Mouse (Mus musculus) testis, adult 10 weeks (tissue): ENCODE data around the gene Fscn3. TPM values are rescaled to one million over a fixed set of nuclear protein-coding genes. Genes with fewer than 3 reads are reported as not detected.

Experiments
- polyA plus RNA-seq: library from polyadenylated mRNA; stranded (reverse); fragments of 350-450 nt; fragmentation: Illumina TruSeq; extraction: RNeasy Lipid Tissue Mini Kit (QIAGEN cat#74804); gene quantifications from one replicate; pipeline ENCODE4 v1.2.3, GENCODE M21; 2014; ENCODE audit warnings: low read depth, low replicate concordance

The Fscn3 gene
- 23.6 TPM for polyA plus RNA-seq

DNA sequence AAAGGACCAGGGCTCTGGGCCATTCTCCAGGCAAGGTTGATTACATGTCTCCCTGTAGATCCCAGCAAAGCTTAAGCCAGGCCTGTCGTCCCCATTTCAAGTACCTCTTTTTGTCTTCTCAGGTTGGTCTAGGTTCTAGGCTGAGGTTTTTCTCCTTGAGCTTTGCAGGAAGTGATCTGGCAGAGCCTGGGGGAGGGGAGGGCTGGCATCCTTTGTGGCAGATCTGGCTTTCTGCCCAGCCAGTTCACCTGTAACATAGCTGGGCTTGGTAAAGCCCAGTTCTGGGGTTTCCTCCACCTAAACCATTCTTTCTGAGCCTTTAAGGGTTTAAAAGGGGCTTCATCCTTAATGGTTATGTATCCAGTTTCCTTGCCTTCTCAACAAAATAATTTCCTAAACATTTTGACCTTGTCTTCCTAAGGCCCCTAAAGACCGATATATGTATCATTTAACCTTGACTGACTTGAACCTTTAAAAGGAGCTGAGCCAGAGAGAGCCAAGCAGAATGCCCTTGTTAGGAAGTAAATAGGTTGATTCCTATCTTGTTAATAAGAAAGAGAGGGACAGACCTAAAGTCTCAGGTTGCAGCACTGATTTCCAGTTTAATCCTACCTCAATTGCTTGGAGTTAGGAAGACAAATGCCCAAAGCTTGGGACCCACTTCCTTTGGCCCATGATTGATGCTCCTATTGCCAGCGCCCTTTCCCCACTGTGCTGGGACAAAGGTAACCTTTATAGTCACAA lies at the start of gene Fscn3:
TSS of gene Fscn3 (plus strand) at position 694 of the 744 bp plus-strand sequence.

DNA sequence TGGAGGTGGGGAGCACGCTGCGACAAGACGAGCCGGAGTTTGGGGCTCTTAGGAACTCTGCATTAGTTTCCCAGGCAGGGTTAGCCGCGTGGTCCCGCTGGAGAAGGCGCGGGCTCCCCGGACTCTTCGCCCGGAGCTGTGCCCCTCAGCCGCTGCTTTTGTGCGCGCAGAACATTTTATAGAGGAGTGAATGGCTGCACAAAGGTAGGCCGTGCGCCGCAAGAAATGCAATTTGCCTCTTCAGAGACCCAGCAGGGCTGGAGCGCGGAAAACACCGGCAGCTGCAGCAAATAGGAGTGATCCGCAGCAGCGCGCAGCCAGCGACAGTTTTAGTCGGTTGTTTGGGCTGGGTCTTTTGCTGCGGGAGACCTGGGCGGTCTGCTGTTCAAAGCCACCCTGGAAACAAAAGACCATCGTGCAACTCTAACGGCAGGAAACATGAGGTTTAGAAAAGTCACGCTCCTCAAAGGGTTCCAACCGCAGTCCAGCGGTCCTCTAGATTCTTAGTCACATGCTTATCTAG lies 29.8 kb upstream of the Fscn3 start, which contains the start of gene Zfp800:
TSS of gene Zfp800 (minus strand) at position 325 of the 523 bp plus-strand sequence.

DNA sequence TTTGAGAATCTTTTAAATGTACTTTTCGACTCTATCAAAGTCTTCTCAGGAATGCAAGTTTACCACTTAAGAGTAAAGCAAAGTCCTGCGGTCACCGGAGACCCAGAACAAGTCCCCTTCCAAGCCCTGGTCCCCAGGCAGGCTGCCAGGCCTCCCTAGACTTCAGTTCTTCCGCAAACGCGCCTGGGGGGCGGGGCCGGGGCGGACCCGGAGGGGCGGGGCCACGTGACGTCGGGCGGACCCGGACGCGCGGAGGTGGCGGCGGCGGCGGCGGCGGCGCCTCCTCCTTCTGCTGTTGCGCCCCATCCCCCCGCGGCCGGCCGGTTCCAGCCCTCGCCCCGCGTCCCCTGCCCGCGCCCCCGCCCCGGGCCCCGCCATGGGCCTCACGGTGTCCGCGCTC lies 4.3 kb upstream of the Fscn3 start, which contains the start of gene Arf5:
TSS of gene Arf5 (plus strand) at position 248 of the 400 bp plus-strand sequence.

DNA sequence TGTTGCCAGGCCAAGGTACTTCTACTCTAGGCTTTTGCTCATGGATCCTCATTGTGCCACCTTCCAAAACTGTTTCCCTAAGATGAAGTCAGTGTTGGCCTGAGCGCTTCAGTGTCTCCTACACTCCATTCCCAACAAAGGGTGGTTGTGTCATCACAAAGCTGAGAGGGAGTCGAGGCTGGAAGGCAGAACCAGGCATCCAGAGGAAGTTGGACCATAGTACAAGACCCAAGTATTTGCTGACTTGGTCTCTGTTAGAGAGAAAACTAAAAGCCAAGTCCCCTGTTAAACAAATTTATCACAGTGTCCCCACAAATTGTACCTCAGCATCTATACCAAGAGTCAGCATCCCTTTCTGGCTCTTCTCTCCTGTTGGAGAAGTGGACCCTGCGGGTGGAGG lies 701 bp downstream of the Fscn3 start, which contains the start of gene Gcc1:
TSS of gene Gcc1 (minus strand) at position 101 of the 400 bp plus-strand sequence.

DNA sequence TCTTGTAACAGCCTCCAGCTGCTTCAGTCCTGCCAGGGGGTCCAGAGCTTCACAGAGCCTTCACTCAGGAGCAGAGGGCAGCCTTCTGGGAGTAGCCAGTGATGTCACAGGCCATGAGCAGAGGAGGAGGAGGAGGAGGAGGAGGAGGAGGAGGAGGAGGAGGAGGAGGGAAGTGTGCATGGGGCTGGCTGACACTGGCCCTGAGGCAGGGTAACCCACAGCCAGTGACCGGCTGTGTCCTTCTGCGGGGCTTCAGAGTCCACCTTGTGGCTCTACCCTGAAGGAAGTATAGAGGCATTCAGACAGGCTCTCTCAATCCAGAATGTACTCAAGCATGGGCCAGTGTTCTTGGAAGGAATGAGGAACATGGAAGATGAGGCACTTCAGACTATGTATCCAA lies 21.7 kb downstream of the Fscn3 start, which contains the start of gene Pax4:
TSS of gene Pax4 (minus strand) at position 101 of the 400 bp plus-strand sequence.

DNA sequence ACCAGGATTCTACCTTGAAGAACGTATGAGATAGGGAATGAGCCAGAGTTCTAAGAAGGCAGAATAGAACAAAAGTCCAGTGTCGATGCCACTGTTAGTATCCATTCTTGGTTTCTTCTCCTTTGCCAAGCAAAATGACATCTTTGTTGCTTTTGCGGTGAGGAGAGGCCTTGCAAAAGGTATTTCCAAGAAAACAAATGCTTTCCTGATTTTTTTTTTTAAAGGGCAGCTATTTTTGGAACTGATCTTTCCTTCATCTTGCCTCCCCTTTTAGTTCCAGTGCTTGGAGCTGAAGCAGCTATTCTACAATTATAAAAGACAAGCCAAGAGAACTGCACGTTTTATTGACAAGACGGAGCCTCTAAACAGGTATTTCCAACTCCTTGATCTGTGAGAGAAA lies 47.2 kb downstream of the Fscn3 start, which contains the start of gene Snd1:
TSS of gene Snd1 (plus strand) at position 301 of the 400 bp plus-strand sequence.

Other genes with a start within 250 kb of the Fscn3 start
- 103 TPM for gene Zfp800, start 29.8 kb upstream of the Fscn3 start, polyA plus RNA-seq
- gene Arf5, start 4.2 kb upstream of the Fscn3 start, polyA plus RNA-seq: 12.0 TPM
- gene Gcc1, start 601 bp downstream of the Fscn3 start, polyA plus RNA-seq: 4.7 TPM
- not detected for gene Pax4, start 21.6 kb downstream of the Fscn3 start, polyA plus RNA-seq
- gene Snd1, start 47.4 kb downstream of the Fscn3 start, polyA plus RNA-seq: 2.1 TPM